Mouse (Mus musculus): ENCODE measurements around the gene Ccna1.

- no peak for TF ChIP-seq CTCF (IDR thresholded peaks at IDR 0.05; ENCODE audit: low read depth, low read length)
- no peak for TF ChIP-seq POLR2A (IDR thresholded peaks at IDR 0.05; ENCODE audit: borderline replicate concordance, low read depth, low read length)
Measured at GRCm38 (mm10) chr3:55022247-55022646, 33.1 kb downstream of the Ccna1 start.
